Mouse (Mus musculus): ENCODE data around the gene Sidt2.

The Sidt2 gene

GRCm38 (mm10) chr9:45955107-45955963, at the start of gene Sidt2:
Sidt2 (minus strand) TSS chr9:45955258.
- peak; percentile 89 for DNase-seq

- no peak for DNase-seq
These were observed 49.5 kb upstream of the Sidt2 start for GRCm38 (mm10) chr9:46004529-46004928.

GRCm38 (mm10) chr9:46003729-46004128, 48.7 kb upstream of the Sidt2 start:
- DNase-seq: peak; percentile 80 to 88

- no peak for DNase-seq
These were observed 44.0 kb upstream of the Sidt2 start for GRCm38 (mm10) chr9:45999009-45999408.

- DNase-seq: peak; percentile 66 to 69
These were observed 30.1 kb upstream of the Sidt2 start for GRCm38 (mm10) chr9:45985229-45985567.

GRCm38 (mm10) chr9:45984409-45985228, 29.6 kb upstream of the Sidt2 start:
- peak; percentile 91 to 94 for DNase-seq

- peak; percentile 43 to 47 for DNase-seq
These were observed 28.8 kb upstream of the Sidt2 start for GRCm38 (mm10) chr9:45983676-45984408.

- DNase-seq: no peak
These were observed 26.3 kb upstream of the Sidt2 start for GRCm38 (mm10) chr9:45981331-45981730.

GRCm38 (mm10) chr9:45980611-45981010, 25.6 kb upstream of the Sidt2 start:
- no peak for DNase-seq

GRCm38 (mm10) chr9:45979778-45980177, 24.7 kb upstream of the Sidt2 start:
- DNase-seq: no peak

- no peak for DNase-seq
These were observed 21.8 kb upstream of the Sidt2 start for GRCm38 (mm10) chr9:45976884-45977283.

GRCm38 (mm10) chr9:45963577-45963976, 8.5 kb upstream of the Sidt2 start:
- DNase-seq: no peak

- DNase-seq: peak in 1 of 2 experiments; percentile 28
These were observed 6.8 kb upstream of the Sidt2 start for GRCm38 (mm10) chr9:45961855-45962254.

- no peak for DNase-seq
These were observed 4.6 kb upstream of the Sidt2 start for GRCm38 (mm10) chr9:45959661-45960060.

- DNase-seq: no peak
These were observed 3.8 kb upstream of the Sidt2 start for GRCm38 (mm10) chr9:45958851-45959250.

- no peak for DNase-seq
These were observed 3.1 kb upstream of the Sidt2 start for GRCm38 (mm10) chr9:45958023-45958670.

GRCm38 (mm10) chr9:45954294-45955106, 558 bp downstream of the Sidt2 start:
- DNase-seq: peak; percentile 64 to 65

- DNase-seq: no peak
These were observed 1.4 kb downstream of the Sidt2 start for GRCm38 (mm10) chr9:45953511-45954293.

- no peak for DNase-seq
These were observed 2.2 kb downstream of the Sidt2 start for GRCm38 (mm10) chr9:45952890-45953289.

- DNase-seq: no peak
These were observed 3.0 kb downstream of the Sidt2 start for GRCm38 (mm10) chr9:45952057-45952456.

GRCm38 (mm10) chr9:45946872-45947183, 8.2 kb downstream of the Sidt2 start:
- DNase-seq: no peak
